Mouse (Mus musculus) T-helper 1 cell (primary cell): ENCODE data around the gene Tmem210.
"Not testable (repeated sequence)": the region's sequence is repeated elsewhere in the genome, so short reads cannot be mapped to it uniquely, and the experiment has no call there.

Experiments
- in situ Hi-C: fragments of 300-600 bp; cut with MboI, MseI; formaldehyde crosslinking; loops from one replicate; pipeline ENCODE4 v1.15.1; 2025; ENCODE audit warnings: high pct_unique_total_duplicates

The Tmem210 gene

DNA sequence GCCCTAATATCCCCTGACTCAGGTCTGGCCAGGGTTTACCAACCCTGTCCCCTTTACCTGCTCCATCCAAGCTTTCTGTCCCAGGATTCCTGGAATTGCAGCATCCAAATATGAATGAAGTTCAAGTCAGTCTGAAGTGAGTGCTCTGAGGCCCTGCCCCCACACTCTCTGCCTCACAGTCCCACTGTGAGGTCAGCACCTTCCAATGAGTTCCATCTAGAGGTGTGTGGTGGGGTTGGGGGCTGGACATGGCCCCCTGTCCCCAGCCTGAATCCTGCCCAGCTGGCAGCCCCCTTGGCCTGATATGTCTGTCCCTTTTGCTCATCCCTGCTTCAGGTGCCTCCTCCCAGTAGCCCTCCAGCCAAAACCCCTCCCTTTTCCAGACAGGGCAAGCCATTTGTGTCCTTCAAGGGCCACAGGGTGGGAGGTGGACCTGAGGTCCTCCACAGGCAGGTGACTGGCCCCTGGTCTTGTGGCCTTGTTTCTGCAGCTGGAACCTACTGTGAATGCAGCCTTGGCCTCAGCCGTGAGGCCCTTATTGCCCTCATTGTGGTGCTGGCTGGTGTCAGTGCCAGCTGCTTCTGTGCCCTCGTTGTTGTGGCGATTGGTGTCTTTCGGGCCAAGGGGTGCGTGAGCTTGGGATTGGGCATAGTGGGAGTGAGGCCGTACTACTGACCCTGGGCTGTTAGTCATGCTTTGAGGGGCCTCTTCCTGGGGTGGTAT, at the start of gene Tmem210:
Tmem210 (plus strand) TSS at position 219 of the 723 bp plus-strand sequence.
- in situ Hi-C loops, result no loop called here

DNA sequence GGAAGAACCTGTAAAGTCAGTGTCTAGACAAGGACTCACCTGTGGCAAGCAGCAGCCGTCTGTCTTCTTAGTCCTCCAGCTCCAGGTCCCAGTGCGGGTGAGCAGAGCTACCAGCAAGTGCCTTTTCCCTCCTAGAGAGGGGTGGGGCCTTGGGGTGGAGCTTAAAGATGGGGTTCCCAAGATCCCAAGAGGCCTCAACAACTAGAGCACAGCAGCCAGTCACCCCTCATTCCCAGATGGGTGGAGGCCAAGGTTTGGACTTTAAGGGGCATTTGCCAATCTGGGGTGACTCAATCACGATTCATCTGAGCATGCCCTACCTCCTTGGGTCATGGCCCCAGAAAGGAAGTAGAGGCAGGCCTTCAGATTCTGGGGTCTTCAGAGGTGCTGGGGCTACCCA, 48.2 kb upstream of the Tmem210 start:
- in situ Hi-C loops, result no loop called here

DNA sequence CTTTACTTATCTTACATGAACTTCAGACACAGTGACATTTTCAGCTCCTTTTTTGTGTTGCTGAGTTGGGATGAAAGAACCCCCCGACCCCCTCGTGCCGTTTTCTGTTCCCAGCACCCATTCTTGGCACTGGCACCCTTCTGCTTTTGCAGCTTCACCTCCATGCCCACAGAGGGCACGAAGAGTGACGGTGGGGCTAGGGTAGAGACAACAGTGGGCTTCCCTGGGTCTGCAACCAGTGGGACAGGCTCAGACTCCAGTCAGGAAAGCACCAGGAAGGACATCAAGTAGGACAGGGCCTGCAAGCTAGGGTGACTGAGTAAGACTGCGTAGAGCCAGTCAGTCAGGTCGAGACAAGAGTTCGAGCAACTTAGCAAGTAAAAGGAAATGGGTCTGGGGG, 47.6 kb upstream of the Tmem210 start:
- in situ Hi-C loops, result no loop called here

DNA sequence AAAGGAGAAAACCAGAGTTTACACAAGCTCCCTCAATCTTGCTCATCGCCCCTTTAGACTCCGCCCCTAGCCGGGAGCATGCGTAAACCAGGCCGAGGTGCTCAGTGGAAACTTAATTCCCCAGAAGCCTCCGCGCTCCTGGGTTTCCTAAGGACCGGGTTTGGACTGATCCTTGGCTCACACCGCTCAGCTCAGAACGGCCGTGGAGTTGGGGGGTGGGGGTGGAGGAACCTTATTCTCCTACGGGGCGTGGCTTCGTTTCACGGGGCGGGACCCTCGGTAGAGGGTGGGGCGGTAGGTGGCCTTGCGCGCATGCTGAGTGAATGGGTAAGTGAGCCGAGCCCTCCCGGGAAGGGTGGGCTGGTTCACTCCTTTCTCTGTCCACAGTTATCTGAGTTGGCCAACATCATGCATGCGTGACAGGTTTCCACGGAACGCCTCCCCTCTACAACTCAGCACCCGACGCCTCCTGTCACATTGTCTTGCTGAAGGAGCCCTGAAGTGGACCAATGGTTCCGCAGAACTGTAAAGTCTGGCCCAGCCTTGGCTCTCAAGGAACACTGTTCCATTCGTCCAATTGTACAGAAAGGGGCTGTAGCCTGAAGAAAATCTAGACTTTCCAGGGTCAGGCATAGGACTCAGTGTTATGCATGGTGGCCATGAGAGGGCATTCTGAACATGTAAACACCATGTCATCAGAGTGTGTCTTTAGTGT, 47.1 kb upstream of the Tmem210 start:
- in situ Hi-C loops, result no loop called here

DNA sequence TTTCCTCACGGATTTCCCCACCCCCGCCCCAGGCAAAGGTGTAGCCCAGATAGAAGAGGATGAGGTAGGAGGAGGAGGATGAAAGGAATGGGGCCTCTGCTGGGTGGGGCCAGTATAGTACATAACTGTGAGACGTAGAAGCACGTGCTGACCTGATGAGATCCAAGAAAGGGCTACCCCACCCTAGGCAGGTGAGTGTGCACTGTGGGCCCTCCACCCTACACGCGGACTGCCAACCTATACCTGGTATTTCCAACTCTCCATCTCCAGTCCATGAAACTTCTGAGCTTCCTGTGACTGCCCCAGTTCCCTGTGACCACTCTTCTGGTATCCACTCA, 46.5 kb upstream of the Tmem210 start:
- in situ Hi-C loops, result no loop called here

DNA sequence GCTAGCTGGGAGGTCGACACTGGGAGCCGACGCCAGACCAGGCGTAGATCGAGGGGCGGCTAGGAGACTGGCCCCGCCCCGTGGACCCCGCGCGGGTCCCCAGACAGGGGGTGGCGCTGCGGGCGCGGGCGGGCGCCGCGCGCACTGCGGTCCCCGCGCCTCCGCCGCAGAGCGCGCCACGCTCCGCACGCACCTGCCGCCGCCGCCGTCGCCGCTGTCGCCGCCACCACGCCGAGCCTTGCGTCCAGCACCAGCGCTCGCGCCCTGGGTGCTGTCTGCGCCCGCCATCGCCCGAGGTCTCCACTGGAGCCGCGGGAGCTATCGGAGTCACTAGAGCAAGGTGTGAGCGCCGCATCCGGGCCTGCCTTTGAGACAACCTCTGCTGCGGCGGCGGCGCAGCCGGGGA, 45.8 kb upstream of the Tmem210 start, which contains the start of the genes Rnf208 and Cysrt1:
Rnf208 (plus strand) TSS at position 155 of the 406 bp plus-strand sequence.
Cysrt1 (minus strand) TSS at position 352 of the 406 bp plus-strand sequence.
- in situ Hi-C loops, result no loop called here

DNA sequence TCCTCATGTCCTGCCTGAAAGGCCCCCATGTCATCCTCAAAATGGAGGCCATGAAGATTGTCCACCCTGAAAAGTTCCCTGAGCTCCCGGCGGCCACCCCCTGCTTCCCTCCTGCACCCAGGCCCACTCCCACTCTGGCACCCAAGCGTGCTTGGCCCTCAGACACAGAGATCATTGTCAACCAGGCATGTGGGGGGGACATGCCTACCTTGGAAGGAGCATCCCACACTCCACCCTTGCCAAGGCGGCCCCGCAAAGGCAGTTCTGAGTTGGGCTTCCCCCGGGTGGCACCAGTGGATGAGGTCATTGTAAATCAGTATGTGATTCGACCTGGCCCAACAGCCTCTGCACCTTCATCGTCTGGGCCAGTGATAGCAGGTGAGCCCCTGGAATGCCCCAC, 44.6 kb upstream of the Tmem210 start:
- in situ Hi-C loops, result no loop called here

DNA sequence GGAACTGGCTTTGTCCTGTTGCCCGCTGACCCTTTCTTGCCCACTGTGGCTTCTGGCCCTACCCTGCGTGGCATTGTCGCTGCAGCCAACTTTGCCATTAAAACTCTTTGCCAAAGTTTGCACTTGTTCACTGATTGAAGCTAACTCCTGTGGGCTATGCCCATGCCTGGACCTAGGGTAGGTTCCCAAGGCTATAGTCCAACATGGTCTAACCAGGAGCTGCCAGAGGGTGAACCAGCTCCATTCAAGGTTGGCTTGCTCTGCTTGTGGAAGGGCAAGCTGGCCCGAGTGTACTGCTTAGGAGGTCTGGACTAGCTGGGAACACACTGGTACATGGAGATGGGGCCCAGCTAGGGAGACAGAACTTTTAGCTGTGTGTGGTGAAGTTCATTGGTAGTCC, 43.8 kb upstream of the Tmem210 start:
- in situ Hi-C loops, result no loop called here

DNA sequence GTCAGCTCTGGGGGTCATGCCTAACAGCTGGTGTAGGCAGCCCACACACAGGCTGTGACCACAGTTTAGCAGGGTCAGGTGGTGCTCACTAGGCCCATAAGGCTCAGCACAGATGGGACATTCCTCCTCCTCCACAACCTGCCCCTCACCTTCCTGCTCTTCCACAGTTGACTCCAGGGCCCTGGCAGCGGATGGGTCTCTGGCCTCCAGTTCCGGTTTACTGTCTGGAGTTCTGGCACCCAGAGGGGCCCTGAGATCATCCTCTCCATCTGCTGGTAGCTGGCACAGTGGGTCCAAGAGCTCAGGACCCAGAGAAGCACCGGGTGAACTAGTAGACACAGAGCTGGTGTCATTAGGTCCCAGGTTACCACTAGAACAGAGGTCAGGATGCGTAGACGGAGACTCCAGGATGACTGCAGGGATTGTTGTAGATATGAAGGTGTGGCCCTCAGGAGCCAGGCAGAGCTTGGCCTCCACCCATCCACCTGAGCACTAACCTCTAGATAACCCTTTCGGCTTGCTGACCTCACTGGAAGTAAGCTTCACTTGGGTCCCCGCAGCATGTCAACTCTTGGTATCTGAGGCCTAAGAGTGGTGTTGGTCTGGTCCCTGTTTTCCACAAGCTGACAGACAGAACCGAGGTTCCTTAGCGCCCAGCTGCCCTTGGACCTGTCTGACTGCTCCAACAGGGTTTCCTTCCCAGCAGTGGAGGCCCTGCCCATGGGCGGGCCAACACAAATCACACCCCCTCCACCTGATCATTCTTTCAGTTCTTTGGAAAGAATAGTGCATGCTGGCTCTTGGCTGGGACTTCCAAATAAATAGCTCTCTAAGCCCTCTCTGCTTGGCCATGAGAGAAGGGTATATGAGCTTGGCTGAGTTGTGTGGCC, 41.5 kb upstream of the Tmem210 start, which contains the start of gene AL732309.1:
AL732309.1 (minus strand) TSS at position 681 of the 890 bp plus-strand sequence.
- in situ Hi-C loops, result no loop called here

DNA sequence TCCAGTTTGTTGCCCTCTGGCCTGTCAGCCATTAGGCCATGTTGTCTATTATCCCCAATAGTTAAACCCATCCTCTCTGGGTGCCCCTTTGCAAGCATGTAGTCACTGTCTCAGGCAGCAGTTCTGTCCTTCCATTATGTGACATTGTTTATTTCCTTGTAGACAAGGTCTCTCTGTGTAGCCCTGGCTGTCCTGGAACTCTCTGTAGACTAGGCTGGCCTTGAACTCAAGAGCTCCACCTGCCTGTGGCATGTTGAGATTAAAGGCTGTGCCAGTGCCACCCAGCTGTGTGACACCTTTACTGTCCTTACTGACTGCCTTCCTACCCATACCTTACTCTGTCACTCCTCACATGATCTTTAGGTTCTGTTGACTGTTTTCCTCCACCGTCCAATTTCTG, 35.6 kb upstream of the Tmem210 start:
- in situ Hi-C loops, result loop anchor here (5.0 kb wide), 1 partner anchor 60 kb away; no protein-coding TSS in a partner anchor

DNA sequence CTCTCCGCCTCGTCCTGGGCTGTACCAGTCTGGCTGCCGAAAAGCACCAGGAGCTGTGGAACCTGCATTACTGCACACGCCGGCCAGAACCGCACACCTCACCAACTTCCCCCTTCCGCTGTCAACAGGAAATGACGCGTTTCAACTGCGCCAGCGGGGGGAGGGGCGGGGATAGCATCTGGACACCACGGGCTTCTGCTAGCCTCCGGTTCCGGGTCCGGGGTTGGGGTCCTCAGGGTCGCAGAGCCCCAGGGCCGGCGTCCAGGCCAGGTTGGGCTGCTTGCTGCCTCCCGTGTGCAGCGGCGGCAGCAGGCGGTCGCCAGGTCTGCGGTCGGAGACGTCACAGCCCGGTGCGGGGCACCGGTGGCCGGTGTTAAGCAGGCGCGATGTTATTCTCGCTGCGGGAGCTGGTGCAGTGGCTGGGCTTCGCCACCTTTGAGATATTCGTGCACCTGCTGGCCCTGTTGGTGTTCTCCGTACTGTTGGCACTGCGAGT, 32.6 kb upstream of the Tmem210 start, which contains the start of gene Tmem203:
Tmem203 (plus strand) TSS at position 156 of the 496 bp plus-strand sequence.
- in situ Hi-C loops, result no loop called here

DNA sequence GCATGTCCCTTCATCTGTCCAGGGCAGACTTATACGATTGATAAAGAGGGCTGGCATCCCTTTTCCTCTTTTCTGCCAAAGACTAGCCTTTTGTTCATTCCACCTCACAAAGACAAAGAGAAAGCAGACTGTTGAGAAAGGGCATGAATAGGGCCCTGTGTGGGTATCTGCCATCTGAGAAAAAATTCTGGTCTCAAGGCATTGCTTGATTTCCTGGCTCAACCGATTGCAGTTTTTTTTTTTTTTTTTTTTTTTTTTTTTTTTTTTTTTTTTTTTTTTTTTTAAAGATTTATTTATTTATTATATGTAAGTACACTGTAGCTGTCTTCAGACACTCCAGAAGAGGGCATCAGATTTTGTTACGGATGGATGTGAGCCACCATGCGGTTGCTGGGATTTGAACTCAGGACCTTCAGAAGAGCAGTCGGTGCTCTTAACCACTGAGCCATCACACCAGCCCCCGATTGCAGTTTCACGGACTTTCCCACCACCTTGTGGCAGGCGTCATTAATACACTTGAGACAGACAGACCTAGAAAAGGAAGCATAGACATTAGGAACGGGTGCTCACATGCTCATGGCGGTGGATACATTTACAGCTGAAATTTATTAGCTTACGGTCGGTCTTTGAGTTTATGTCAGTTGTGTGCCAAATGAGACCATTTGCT, 31.4 kb upstream of the Tmem210 start:
- in situ Hi-C loops, result not testable (repeated sequence)

DNA sequence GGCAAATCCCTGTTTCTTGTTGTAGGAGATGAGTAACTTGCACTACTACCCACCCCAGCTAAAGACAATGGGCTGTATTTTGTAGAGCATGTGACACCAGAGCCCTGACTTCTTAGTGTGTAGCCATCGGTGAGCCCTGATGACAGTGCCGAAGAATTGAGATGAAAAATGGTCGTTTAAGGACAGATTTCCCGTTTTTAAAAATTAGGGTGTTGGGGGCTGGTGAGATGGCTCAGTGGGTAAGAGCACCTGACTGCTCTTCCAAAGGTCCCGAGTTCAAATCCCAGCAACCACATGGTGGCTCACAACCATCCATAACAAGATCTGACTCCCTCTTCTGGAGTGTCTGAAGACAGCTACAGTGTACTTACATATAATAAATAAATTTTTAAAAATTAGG, 30.7 kb upstream of the Tmem210 start:
- in situ Hi-C loops, result not testable (repeated sequence)

DNA sequence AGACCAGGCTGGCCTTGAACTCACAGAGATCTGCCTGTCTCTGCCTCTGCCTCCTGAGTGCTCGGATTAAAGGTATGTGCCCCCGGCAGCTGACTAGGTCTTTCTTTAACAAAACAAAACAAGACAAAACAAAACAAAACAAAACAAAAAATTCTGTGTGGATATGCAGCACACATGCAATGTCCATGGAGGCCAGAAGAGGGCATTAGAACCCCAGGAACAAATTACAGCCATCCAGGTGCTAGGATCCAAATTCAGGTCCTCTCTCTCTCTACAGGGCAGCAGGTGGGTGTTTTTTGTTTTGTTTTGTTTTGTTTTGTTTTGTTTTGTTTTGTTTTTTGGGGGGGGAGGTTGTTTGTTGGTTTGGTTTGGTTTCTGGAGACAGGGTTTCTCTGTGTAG, 29.1 kb upstream of the Tmem210 start:
- in situ Hi-C loops, result no loop called here

DNA sequence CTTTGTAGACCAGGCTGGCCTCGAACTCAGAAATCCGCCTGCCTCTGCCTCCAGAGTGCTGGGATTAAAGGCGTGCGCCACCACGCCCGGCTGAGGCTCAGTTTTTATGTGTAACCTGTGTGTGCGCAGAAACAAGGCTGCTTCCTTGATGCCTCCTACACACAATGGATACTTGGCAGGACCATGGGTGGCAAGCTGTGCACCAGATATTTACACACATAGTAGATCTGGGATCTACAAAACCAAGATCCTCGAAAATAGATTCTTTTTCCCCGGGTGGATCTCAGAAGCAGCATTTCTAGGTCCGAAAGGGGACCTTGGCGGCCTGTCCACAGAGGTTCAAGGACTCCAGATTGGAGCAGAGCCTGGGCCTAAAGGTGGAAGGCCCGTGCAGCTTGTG, 26.1 kb upstream of the Tmem210 start:
- in situ Hi-C loops, result no loop called here

DNA sequence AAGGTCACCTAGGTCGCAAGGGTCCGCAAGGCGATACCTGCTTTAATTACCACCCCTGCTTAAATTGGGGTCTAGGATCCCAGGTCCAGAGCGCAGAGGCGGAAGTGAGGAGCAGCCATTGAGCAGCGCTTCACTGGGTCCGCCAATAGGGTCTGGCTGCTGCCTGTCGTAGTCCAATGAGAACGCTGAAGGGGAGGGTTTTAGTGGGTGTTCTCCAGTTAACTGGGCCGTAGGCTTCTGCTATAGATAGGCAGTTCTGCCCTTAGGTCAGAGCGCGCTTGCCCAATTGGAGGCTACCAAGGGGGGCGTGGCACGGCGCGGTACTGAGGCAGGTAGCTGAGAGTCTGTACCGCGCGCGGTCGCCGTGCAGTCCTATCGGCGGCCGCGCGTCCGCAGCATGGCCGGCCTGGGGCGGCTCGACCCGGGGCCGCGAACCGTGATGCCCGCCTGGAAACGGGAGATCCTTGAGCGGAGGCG, 25.6 kb upstream of the Tmem210 start, which contains the start of gene Tprn:
Tprn (plus strand) TSS at position 328 of the 477 bp plus-strand sequence.
- in situ Hi-C loops, result no loop called here

DNA sequence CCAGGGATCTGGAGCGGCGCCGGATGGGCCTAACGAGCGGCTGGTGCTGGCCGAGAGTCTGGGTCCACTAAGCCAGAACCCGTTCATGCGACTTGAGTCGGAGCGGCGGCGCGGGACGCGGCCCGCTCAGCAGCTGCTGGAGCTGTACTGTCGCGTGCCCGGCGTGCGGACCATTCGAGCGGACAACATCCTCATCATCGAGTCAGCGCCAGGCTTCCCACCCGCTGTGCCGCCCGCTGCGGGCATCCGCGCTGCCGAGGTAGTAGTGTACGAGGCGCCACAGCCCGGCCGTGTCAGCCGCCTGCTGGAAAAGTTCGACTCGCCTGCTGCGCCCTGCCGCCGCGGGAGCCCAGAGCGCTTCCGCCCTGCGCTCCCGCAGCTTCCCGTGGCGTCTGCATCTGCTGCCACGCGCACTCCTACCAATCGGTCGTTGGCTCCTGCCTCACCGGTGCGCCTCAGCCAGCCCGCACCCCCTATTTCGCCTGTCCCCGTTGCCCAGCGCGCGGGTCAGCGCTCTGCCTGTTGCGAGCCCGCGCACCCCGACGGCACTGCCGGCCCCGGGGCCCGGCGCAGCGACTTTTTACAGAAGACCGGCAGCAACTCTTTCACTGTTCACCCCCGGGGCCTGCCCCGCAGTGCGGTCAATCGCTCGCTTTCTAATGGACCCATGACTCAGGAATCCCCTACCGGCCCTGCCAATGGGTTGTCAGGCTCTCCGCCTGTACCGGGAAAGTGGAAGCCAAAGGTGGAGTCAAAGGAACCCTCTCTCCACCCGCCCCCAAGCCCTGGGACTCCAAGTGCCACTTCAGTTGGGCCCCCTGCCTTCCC, 24.9 kb upstream of the Tmem210 start:
- in situ Hi-C loops, result no loop called here

DNA sequence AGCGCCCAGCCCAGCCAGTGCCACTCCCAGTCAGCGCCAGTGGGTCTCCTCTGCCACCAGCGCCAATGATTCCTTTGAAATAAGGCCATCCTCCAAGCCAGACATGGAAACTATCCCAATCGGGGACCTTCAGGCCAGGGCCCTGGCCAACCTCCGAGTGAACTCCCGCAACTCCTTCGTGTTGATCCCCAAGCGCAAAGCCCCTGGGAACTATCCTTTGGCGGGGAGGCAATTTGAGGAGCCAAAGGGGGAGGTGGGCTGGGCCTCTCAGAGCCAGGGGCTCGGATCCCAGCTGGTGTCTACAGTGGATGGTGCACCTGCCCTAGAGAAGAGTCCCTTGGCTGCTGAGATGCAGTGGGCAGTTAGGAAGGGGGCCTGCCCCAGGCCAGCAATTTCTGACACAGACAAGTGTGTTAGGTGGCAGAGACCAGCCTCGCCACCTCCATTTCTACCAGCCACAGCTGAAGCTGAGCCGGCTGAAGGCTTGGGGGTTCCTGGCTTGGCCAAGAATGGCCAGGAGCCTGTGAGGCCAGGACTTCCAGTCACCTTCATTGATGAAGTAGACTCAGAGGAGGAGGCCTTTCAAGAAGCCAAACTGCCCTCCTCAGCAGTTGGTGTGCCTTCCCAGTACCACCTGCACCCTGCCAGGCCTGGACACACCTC, 24.2 kb upstream of the Tmem210 start:
- in situ Hi-C loops, result no loop called here

DNA sequence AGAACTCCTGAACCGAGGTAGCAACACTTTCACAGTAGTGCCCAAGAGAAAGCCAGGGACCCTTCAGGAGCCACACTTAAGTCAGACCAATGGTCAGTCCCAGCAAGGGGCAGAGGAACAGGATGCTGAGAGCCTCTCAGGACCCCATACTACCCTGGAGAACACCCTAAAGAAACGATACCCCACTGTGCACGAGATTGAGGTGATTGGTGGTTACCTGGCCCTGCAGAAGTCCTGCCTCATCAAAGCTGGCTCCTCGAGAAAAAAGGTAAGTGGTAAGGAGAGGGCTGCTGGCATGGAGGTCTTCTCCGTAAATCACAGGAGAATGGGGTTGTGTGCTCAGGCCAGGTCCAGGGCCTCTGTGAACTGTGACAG, 23.7 kb upstream of the Tmem210 start:
- in situ Hi-C loops, result no loop called here

DNA sequence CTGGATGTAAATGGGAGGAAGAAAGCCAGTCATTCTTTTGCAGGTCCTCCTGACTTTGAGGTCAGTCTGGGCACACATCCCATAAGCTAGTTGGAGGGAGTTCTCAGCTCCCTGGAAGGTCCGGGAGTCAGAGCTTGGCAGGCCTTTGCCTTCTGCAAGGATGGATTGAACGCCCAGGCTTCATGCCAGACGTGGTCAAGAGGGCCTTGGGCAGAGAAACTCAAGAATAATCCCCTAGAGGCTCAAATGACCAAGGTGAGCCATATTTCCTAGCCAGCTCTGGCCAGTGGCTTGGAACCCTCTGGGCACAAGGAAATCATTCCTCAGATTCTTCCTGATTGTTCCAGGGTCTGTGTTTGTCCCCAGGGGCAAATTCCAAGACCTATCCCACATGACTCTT, 23.1 kb upstream of the Tmem210 start:
- in situ Hi-C loops, result no loop called here
